Mouse (Mus musculus) gastrocnemius, postnatal 25 days (tissue): ENCODE results near the gene Aph1c. TPM values are rescaled to one million over a fixed set of nuclear protein-coding genes. Genes with fewer than 3 reads are reported as not detected.
"Not testable (repeated sequence)": the region's sequence is repeated elsewhere in the genome, so short reads cannot be mapped to it uniquely, and the experiment has no call there.

Experiments used
- DNase-seq: peaks from one replicate; pipeline ENCODE4 v3.0.0; 2022
- long read RNA-seq, 2 experiments: library from polyadenylated mRNA; stranded (forward); transcript quantifications; one replicate each; pipeline ENCODE4 v2.0.0; 2021
- total RNA-seq, 2 experiments: library from RNA; stranded (reverse); gene quantifications; 1 replicate in 1 of 2; 2 replicates in 1 of 2; pipeline ENCODE4 v1.2.3; 2021

The Aph1c gene
- total RNA-seq: 1 to 10 TPM in 1 of 2 experiments, under 1 TPM in 1; 0.54 to 1.3 TPM
- long read RNA-seq, experiment 1: 0 reads
- long read RNA-seq, experiment 2, partial matches to known transcripts: 0 of 3 reads
- long read RNA-seq, experiment 2, other reads (novel, unspliced or antisense): 3 of 3 reads

GRCm38 (mm10) chr9:66834318-66835096 lies at the start of gene Aph1c:
TSS of gene Aph1c (minus strand) at chr9:66834726.
- peak; percentile 99 for DNase-seq

- DNase-seq: no peak
Observed at GRCm38 (mm10) chr9:66883500-66883899, 49.0 kb upstream of the Aph1c start.

GRCm38 (mm10) chr9:66882406-66882821 lies 47.9 kb upstream of the Aph1c start:
- no peak for DNase-seq

GRCm38 (mm10) chr9:66881858-66882257 lies 47.3 kb upstream of the Aph1c start:
- no peak for DNase-seq

- DNase-seq: no peak
Observed at GRCm38 (mm10) chr9:66880752-66881151, 46.2 kb upstream of the Aph1c start.

- DNase-seq: no peak
Observed at GRCm38 (mm10) chr9:66879486-66879885, 45.0 kb upstream of the Aph1c start.

- DNase-seq: no peak
Observed at GRCm38 (mm10) chr9:66878899-66879298, 44.4 kb upstream of the Aph1c start.

- DNase-seq: peak; percentile 43
Observed at GRCm38 (mm10) chr9:66876577-66876976, 42.1 kb upstream of the Aph1c start.

- no peak for DNase-seq
Observed at GRCm38 (mm10) chr9:66874297-66874696, 39.8 kb upstream of the Aph1c start.

GRCm38 (mm10) chr9:66873531-66873930 lies 39.0 kb upstream of the Aph1c start:
- no peak for DNase-seq

- not testable (repeated sequence) for DNase-seq
Observed at GRCm38 (mm10) chr9:66873009-66873408, 38.5 kb upstream of the Aph1c start.

- peak; percentile 47 for DNase-seq
Observed at GRCm38 (mm10) chr9:66872015-66872727, 37.6 kb upstream of the Aph1c start.

GRCm38 (mm10) chr9:66864708-66865107 lies 30.2 kb upstream of the Aph1c start:
- no peak for DNase-seq

- no peak for DNase-seq
Observed at GRCm38 (mm10) chr9:66863456-66863855, 28.9 kb upstream of the Aph1c start.

- no peak for DNase-seq
Observed at GRCm38 (mm10) chr9:66862202-66862601, 27.7 kb upstream of the Aph1c start.

- no peak for DNase-seq
Observed at GRCm38 (mm10) chr9:66861104-66861767, 26.7 kb upstream of the Aph1c start.

- no peak for DNase-seq
Observed at GRCm38 (mm10) chr9:66859523-66859922, 25.0 kb upstream of the Aph1c start.

- DNase-seq: no peak
Observed at GRCm38 (mm10) chr9:66855865-66856264, 21.3 kb upstream of the Aph1c start.

- no peak for DNase-seq
Observed at GRCm38 (mm10) chr9:66852592-66852991, 18.1 kb upstream of the Aph1c start.

GRCm38 (mm10) chr9:66850966-66851365 lies 16.4 kb upstream of the Aph1c start:
- DNase-seq: no peak

- no peak for DNase-seq
Observed at GRCm38 (mm10) chr9:66846822-66847221, 12.3 kb upstream of the Aph1c start.

- DNase-seq: no peak
Observed at GRCm38 (mm10) chr9:66835097-66835480, 563 bp upstream of the Aph1c start.

GRCm38 (mm10) chr9:66833851-66834250 lies 675 bp downstream of the Aph1c start:
- DNase-seq: no peak
